Mouse (Mus musculus): ENCODE measurements at regions not wholly inside any gene's neighbourhood (a gene's known extent, or its start where the extent isn't known, plus 50 kb on each side); places are given as distances from the start of the nearest gene placed in this dataset.

DNA sequence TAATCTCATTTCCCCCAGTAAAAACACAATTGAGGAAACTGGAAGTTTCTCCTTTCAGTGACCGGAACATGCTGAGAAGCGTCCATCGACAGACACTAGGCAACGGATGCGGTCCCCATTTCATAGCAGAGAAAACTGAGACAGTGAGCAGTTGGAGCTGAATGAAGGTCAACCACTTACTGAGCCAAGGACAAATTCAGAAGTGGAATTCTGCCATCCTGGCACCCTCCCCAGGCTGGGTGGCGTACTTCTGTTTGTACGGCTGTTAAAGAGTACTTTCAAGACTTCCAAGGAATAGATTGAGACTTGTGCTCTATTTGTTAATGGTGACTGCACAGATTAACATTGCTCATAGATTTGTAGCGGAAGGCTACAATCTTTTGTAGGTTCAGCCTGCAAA, 54.2 kb upstream of the Bhlhe40 start:
- peak; percentile 73 to 75 for DNase-seq

DNA sequence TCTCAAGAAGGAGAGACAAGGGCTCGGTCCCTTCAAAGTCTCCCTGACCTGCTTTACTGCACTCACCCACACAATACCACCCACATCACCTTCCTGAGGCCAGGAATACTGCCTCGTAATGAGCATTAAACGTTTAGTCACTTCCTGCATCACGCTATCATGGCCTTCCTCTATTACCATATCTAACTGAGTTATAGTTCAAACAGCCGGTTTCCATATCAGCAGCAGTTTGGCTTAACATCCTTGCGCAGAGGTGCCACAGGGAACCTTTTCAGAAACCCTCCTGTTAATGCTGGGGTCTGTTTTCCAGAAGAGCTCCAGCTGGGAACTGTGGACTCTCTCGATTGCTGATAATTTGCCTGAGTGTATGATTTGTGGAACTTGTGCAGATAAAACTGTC, 52.1 kb upstream of the Bhlhe40 start:
- DNase-seq: no peak

Measured in lung, adult 18-20 months (tissue).